Mouse (Mus musculus) hindbrain, embryonic 15.5 days (tissue): ENCODE measurements at regions not wholly inside any gene's neighbourhood (a gene's known extent, or its start where the extent isn't known, plus 50 kb on each side); places are given as distances from the start of the nearest gene placed in this dataset.

Experiments
- ATAC-seq: fragments of 200-750 bp; cut with Nextera tagmentation; 2 replicates; pipeline ENCODE4 v1.8.0; 2017; ENCODE audit warnings: low read depth, moderate number of reproducible peaks, moderate TSS enrichment; ENCODE audit not compliant: low FRiP score
- H3K27ac ChIP-seq: fragments of 300-500 bp; sonication (generic); replicated peaks from 2 replicates; pipeline ENCODE4 v1.5.1; 2015; ENCODE audit warnings: mild to moderate bottlenecking, inconsistent platforms
- H3K27me3 ChIP-seq: fragments of 300-500 bp; sonication (generic); 2 replicates; pipeline ENCODE4 v1.6.1; 2015; ENCODE audit warnings: control low read depth, inconsistent platforms
- H3K36me3 ChIP-seq: fragments of 300-500 bp; sonication (generic); 2 replicates; pipeline ENCODE4 v1.6.1; 2015; ENCODE audit warnings: control low read depth, inconsistent platforms
- H3K4me1 ChIP-seq: fragments of 300-500 bp; sonication (generic); replicated peaks from 2 replicates; pipeline ENCODE4 v1.6.1; 2015; ENCODE audit warnings: control low read depth, inconsistent platforms
- H3K4me2 ChIP-seq: fragments of 300-500 bp; sonication (generic); 2 replicates; pipeline ENCODE4 v1.6.1; 2015; ENCODE audit warnings: moderate library complexity, mild to moderate bottlenecking, inconsistent platforms
- H3K4me3 ChIP-seq: fragments of 300-500 bp; sonication (generic); 2 replicates; pipeline ENCODE4 v1.5.1; 2015; ENCODE audit warnings: mild to moderate bottlenecking, inconsistent platforms
- H3K9ac ChIP-seq: fragments of 300-500 bp; sonication (generic); 2 replicates; pipeline ENCODE4 v1.6.1; 2015; ENCODE audit warnings: inconsistent platforms
- H3K9me3 ChIP-seq: fragments of 300-500 bp; sonication (generic); 2 replicates; pipeline ENCODE4 v1.6.1; 2016; ENCODE audit warnings: control low read depth, inconsistent platforms
- WGBS: fragments of 180-500 bp; shearing (Covaris S2); methylation state at CpG from one replicate; pipeline ENCODE4 v1.1.7; 2015; 5-methylcytosine and 5-hydroxymethylcytosine counted together

- no peaks in the 10 kb centered on the region for H3K9me3 ChIP-seq
- no peaks in the 10 kb centered on the region for H3K27me3 ChIP-seq
- 53% methylated on average over 1 of the region's 1 CpGs for WGBS
- H3K27ac ChIP-seq, result no peak overlapping the region
- H3K36me3 ChIP-seq, result no peaks in the 10 kb centered on the region
- no peak for ATAC-seq
- no peaks in the 10 kb centered on the region for H3K4me1 ChIP-seq
- no peak overlapping the region for H3K9ac ChIP-seq
- H3K4me3 ChIP-seq, result no peak overlapping the region
- H3K4me2 ChIP-seq, result no peak overlapping the region
Observed at GRCm38 (mm10) chr12:65671673-65672072, 446.4 kb downstream of the Wdr20rt start.

- Histone ChIP-seq H3K4me2 (no peak overlapping the region), H3K4me3 (no peak overlapping the region)
- ATAC-seq, result no peak
Observed at GRCm38 (mm10) chr12:65673193-65673592, 447.9 kb downstream of the Wdr20rt start.

GRCm38 (mm10) chr12:65674916-65675660 lies 449.8 kb downstream of the Wdr20rt start:
- WGBS, result 90% methylated on average over 1 of the region's 1 CpGs
- ATAC-seq, result no peak

More at GRCm38 (mm10) chr12:65673193-65673592, 447.9 kb downstream of the Wdr20rt start:
- Histone ChIP-seq H3K27me3 (no peaks in the 10 kb centered on the region), H3K9me3 (no peaks in the 10 kb centered on the region), H3K36me3 (no peaks in the 10 kb centered on the region), H3K9ac (no peak overlapping the region), H3K27ac (no peak overlapping the region), H3K4me1 (no peaks in the 10 kb centered on the region)
- WGBS, result 65% methylated on average over 2 of the region's 2 CpGs

GRCm38 (mm10) chr12:65680335-65680734 lies 455.0 kb downstream of the Wdr20rt start:
- no peak overlapping the region for H3K4me3 ChIP-seq
- H3K4me2 ChIP-seq, result no peak overlapping the region
- H3K4me1 ChIP-seq, result no peaks in the 10 kb centered on the region
- H3K27me3 ChIP-seq, result no peaks in the 10 kb centered on the region
- H3K9ac ChIP-seq, result no peak overlapping the region
- H3K27ac ChIP-seq, result no peak overlapping the region
- no peaks in the 10 kb centered on the region for H3K36me3 ChIP-seq
- no peak for ATAC-seq
- WGBS, result 74% methylated on average over 2 of the region's 2 CpGs
- H3K9me3 ChIP-seq, result no peaks in the 10 kb centered on the region

More at GRCm38 (mm10) chr12:65674916-65675660, 449.8 kb downstream of the Wdr20rt start:
- no peaks in the 10 kb centered on the region for H3K36me3 ChIP-seq
- no peaks in the 10 kb centered on the region for H3K9me3 ChIP-seq
- H3K27ac ChIP-seq, result no peak overlapping the region
- no peak overlapping the region for H3K9ac ChIP-seq
- H3K4me2 ChIP-seq, result no peak overlapping the region
- H3K27me3 ChIP-seq, result no peaks in the 10 kb centered on the region
- no peaks in the 10 kb centered on the region for H3K4me1 ChIP-seq
- H3K4me3 ChIP-seq, result no peak overlapping the region

- WGBS, result 91% methylated on average over 6 of the region's 6 CpGs
- Histone ChIP-seq H3K27me3 (no peaks in the 10 kb centered on the region), H3K9ac (no peak overlapping the region), H3K27ac (no peak overlapping the region), H3K4me3 (no peak overlapping the region), H3K36me3 (no peaks in the 10 kb centered on the region), H3K4me1 (no peaks in the 10 kb centered on the region), H3K9me3 (no peaks in the 10 kb centered on the region), H3K4me2 (no peak overlapping the region)
- no peak for ATAC-seq
Observed at GRCm38 (mm10) chr12:65681826-65682225, 456.5 kb downstream of the Wdr20rt start.

GRCm38 (mm10) chr12:65704985-65705384 lies 479.7 kb downstream of the Wdr20rt start:
- Histone ChIP-seq H3K4me1 (no peaks in the 10 kb centered on the region), H3K27ac (no peak overlapping the region), H3K9ac (no peak overlapping the region), H3K4me2 (no peak overlapping the region), H3K9me3 (no peaks in the 10 kb centered on the region), H3K4me3 (no peak overlapping the region), H3K27me3 (no peaks in the 10 kb centered on the region), H3K36me3 (no peaks in the 10 kb centered on the region)
- 61% methylated on average over 1 of the region's 1 CpGs for WGBS
- no peak for ATAC-seq

GRCm38 (mm10) chr12:65712304-65712703 lies 487.0 kb downstream of the Wdr20rt start:
- no peak overlapping the region for H3K9ac ChIP-seq
- H3K9me3 ChIP-seq, result no peaks in the 10 kb centered on the region
- no peak overlapping the region for H3K27ac ChIP-seq
- no peaks in the 10 kb centered on the region for H3K27me3 ChIP-seq
- H3K4me2 ChIP-seq, result no peak overlapping the region
- H3K36me3 ChIP-seq, result no peaks in the 10 kb centered on the region
- H3K4me1 ChIP-seq, result no peaks in the 10 kb centered on the region
- H3K4me3 ChIP-seq, result no peak overlapping the region
- WGBS, result 78% methylated on average over 2 of the region's 2 CpGs
- no peak for ATAC-seq
